Mouse (Mus musculus) lung, adult 18-20 months (tissue): ENCODE data around the gene Gm44965.

Experiments used
- DNase-seq, 2 experiments: peaks; one replicate each; pipeline ENCODE4 v3.0.0; 2022; ENCODE audit warnings: mixed read lengths in 2 of 2

The Gm44965 gene

DNA sequence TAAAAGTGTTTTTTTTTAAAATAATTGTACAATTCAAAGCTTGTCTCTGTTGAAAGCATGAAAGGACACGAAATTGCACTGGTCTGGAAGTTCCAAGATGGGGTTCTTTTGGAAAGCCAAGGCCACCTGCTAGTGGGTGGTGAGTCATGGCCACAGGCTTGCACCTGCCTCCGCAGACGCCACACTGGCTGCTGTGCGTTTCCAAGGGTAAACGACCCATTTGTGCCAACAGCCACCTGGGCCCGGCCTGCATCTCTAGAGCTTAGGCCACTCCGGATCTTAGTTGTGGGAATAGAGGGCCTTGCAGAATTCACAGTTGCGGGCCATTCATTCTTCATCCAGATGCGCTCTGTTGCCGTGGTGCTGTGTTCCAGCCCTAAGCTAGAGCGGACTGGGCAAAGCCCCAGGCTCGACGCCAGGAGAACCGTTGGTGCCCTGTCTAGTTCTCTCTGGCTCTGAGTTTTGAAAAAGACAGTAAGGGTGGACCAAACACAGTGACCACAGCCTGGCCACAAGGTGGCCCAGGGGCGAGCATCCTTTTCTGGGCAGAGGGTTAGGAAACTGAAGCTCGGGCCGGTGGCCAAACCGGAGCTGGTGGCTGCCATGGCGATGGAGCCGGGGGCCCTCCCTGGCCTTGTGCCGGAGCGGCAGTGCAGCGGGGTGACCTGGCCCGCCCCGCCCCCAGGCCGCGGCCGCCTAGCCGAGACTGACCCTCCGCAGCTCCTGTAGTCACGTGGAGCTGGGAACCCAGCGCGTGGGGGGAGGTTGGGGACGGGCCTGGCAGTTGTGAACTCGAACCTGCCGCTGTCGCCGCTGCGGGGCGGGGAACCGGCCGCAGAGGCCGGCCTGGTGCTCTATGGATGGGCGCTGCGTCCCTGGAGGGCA is at the start of gene Gm44965, which contains the start of gene Repin1:
Gene Gm44965, plus strand, starts transcription at position 784 of the 885 bp plus-strand sequence.
Gene Repin1, plus strand, starts transcription at position 726 of the 885 bp plus-strand sequence.
- DNase-seq, result peak; percentile 91 to 93

DNA sequence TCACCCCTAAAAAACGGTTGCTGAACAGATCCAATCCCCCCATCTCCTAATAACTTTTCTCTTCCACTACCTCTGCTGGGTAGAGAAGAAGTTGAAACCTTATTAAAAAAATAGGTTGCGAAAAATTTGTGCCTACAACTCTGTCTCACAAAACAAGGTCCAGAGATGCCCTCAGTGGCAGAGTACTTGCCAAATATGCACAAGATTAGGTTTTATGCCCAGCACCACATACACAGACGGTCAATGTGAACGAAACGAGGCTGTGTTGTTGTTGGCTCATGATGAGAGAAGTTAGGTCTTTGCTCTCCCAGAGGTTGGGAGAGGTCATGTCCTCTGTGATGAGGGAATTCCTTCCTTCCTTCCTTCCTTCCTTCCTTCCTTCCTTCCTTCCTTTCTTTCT is 48.5 kb upstream of the Gm44965 start:
- DNase-seq, result no peak

DNA sequence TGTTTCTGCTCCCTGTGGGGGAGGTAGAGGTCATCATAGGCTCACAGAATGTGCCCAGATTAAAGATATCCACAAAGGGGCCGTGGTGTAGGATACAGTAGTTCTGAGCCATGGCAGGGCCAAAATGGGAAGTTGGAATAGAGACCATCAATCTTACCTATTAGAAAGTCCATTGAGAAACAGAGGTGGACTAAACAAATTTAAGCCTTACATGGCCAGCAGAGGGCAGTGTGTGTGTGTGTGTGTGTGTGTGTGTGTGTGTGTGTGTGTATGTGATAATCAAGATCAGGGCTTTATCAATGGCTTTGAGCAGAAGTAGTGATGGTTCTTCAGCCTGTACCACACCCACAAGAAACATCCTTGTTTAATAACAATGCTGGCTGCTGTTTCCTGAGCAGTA is 47.5 kb upstream of the Gm44965 start:
- peak in 1 of 2 experiments; percentile 48 for DNase-seq

DNA sequence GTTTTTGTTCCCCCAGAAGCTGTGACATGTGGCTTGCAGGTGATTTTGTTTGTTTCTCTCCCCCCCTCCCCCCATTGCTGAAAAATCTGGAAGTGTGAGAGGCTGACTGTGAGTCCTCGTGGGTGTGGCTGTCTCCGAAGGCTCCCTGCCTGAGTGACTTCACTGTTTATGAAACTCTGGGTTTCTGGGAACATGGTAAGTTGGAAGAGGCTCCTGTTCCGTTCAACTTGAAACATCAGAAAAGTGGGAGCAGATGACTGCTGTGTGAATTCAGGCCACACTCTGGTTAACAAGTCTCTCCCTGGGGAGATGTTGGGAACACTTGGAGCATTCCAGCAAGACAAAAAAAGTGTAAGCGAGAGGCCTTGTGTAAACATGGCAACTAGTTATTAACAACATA is 46.9 kb upstream of the Gm44965 start:
- peak; percentile 38 to 69 for DNase-seq

DNA sequence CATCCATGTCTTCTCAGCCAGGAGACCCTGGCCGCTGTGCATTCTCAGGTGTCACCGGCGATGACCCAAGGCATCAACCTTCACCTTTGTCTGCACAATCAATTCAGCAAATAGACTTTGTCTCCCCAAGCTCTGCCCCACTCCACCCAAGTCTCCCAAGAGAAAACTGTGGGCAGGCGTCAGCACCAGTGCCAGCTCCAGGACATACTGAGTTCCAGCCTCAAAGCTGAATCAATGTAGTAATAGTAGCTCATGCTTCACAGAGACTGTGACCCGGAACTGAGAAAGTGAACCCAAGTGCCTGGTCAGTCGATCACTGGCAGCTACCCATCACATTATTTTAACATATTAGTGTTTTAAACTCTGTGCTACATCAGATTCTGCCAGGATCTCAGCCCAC is 45.4 kb upstream of the Gm44965 start:
- no peak for DNase-seq

DNA sequence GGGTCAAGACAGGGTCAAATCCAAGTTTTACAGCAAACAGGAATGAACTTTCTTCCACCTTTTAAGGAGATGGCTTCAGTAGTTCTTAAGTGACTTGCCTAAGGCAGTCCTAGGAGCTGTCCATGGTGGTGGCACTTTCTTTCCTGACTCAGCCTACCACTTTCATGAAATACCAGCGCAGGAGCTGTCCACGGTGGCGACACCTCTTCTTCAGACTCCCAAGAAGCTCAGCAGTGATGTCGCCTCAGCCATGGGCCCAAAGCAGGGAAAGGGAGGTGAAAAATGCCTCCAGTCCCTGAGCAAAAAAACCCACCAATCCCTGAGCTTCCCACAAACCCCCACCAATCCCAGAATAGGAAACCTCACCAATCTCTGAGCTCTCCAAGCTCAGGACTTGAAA is 40.8 kb upstream of the Gm44965 start:
- peak; percentile 27 to 36 for DNase-seq

DNA sequence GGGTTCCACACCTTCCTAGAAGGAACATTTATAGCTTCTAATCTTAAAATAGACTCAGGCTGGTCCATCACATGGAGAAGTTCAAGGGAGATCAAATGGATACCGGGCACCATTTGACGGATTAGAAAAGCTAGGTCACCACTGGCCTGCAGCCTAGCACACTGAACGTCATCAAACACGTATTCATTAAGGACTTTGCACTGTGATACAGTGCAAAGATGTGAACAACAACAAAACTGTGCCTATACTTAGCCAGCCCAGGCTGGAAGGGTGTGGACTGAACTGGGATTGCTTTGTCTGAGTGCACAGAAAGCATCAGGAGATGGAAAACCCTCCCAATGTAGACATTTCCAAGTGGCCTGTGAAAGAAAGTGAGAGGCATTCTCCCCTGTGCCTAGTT is 39.9 kb upstream of the Gm44965 start:
- no peak for DNase-seq

DNA sequence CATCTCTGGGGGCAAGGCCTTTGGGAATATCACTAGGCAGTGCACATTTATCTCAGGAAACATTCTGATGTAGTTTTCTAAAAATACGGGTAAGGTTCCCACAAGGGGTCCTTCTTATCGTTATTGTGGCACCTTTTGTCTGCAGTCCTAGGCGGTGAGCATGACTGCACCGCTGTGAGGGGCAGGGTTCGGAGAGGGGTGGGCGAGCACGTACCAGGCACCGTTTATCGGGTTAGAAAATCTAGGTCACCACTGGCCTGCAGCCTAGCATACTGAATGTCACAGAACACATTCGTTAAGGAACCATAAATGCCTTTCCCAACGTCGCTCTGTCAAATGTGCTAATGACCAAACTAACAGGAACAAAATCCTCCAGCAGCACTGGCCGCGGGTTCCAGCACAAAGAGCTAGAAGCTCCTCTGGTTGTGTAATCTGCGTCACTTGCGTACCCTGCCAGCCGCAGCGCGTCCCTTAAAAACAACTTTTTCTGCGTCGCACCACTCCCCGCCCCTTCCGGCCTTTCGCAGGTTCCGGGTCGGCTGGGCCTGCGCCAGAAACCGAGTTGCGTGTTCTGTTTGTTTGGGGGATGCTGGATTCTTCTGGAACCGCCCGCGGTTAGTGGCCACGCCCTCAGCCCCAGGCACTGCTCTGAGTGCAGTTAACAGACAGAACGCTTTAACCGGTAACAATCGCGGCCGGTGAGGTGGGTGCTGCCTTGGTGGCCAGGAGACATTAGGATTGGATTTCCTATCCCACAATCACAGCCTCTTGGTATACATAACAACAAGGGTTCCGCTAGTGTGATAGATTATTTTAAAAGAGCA is 39.2 kb upstream of the Gm44965 start, which contains the start of gene Lrrc61:
Gene Lrrc61, plus strand, starts transcription at position 517 of the 824 bp plus-strand sequence.
- peak; percentile 98 to 99 for DNase-seq

DNA sequence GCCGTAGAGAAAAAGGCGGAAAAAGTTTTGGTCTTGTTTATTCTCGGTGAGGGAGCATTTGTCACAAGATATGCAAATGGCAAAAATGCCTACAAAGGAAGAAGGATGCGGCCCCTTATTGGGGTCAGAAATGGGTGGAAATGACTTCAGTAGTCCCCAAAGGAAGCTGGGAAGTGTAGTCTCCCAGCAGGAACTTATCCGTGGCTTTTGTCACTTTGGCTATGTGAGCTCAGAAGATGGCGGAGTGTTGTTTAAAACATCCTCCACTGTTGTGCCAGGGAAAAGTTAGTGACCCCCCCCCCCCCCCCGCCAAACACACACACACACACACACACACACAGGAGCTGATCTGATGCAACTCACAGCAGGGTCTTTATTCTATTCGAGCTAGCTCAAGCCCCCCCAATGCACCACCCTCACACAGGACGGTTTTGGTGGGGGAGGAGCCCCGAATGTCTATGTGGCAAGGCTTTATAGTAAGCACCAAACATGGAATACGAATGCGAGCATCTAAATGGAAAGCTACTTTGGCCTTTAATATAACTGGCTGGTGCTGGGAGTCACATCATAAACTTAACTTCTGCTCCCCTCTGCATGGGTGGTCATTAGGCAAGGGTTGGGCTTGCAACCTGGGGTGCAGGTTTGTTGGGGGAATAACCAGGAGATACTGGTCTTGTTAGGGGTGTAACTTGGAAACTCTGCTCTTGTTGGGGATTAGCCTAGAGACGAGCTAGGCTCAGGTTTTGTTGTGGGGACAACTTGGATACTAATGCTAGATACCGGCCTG is 38.4 kb upstream of the Gm44965 start:
- peak; percentile 66 to 83 for DNase-seq

DNA sequence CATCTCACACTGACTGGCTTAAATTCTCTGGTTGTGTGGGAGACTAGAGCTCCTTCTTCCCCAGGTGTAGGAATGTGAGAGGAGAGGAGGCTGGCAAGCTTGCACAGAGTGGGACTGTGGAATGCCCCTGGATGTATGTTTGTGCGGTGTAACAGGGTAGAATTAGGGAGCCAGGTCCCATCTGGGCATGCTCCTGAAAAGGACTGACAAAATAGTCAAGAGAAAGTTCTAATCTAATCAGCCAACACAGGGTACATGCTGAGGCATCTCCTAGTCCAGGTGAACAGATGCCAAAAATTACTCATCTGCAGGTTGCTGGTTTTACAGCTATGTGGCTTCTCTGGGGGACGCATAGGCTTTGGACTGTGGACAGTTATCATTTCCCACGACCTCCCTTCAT is 37.8 kb upstream of the Gm44965 start:
- DNase-seq, result no peak

DNA sequence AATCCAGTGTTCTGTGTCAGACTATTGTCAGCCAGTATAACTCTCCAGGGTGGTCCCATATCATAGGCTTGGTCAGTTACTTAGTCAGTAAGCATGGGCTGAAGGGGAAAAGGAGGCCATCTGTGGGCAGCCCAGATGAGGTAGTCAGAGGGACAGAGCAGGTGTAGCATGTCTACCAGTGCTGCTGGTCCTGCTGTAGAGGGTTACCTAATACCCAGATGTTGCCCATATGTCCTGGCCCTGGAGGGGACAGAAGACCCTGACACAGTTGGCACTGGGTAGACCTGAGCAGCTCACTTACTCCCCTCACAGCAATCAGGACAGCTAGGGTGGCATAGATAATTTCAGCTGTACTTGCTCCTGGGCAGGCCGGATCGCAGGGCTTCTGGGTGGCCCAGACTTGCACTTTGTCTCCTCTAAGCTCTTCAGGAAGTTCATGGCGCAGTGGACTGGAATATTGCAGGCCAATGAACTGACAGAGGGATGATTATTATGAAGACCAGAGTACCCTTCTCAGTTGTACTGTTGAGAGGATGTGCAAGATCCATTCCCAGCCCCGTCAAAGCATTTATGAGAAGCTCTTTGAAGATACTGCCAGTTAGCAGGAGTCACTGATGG is 27.9 kb upstream of the Gm44965 start:
- DNase-seq, result no peak

DNA sequence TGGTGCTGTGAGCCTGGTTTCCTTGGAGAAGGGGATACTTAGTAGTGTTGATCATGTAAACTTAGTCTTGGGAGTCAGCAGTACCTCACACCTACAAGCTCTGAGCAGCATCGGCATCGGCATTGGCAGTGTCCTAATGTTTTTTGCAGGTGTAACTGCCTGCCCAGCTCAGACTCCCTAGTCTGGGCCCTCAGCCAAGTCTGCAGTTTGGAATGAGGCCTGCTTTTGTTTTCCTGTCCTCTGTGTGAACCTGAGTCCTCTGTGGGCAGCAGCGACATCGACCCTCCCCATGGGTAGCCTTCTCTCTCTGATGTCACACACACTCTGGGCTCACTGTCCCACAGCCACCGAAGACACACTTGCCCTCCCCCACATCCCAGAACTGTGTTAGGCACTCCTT is 27.4 kb upstream of the Gm44965 start:
- DNase-seq, result peak; percentile 50 to 53

DNA sequence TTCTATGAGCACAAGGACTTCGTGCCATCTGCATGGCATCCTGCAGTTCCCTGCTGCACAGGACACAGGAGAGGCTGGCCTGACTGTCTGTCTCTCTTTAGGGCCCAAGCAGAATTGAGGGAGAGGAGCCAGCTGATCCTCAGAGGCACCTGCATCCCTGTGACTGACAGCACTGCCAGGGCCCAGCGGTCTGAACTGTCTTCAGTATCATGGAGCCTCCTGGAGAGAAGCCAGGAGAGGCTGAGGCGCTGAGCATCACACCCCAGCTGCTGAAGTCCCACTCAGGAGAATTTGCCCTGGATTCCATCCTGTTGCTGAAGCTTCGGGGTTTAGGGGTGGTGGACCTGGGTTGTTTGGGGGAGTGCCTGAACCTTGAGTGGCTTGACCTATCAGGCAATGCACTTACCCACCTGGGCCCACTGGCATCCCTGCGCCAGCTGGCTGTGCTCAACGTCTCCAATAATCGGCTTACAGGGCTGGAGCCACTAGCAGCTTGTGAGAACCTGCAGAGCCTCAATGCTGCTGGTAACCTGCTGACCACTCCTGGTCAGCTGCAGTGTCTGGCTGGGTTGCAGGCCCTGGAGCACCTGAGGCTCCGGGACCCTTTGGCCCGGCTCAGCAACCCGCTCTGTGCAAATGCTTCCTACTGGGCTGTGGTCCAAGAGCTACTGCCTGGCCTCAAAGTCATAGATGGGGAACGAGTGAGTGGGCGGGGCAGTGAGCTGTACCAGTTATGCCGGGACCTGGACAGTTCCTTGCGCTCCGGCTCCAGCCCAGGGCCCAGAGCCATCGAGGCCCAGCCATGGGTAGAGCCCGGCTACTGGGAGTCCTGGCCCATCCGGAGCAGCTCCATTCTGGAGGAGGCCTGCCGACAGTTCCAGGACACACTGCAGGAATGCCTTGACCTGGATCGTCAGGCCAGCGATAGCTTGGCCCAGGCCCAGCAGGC is 25.4 kb upstream of the Gm44965 start:
- DNase-seq, result peak in 1 of 2 experiments; percentile 30

DNA sequence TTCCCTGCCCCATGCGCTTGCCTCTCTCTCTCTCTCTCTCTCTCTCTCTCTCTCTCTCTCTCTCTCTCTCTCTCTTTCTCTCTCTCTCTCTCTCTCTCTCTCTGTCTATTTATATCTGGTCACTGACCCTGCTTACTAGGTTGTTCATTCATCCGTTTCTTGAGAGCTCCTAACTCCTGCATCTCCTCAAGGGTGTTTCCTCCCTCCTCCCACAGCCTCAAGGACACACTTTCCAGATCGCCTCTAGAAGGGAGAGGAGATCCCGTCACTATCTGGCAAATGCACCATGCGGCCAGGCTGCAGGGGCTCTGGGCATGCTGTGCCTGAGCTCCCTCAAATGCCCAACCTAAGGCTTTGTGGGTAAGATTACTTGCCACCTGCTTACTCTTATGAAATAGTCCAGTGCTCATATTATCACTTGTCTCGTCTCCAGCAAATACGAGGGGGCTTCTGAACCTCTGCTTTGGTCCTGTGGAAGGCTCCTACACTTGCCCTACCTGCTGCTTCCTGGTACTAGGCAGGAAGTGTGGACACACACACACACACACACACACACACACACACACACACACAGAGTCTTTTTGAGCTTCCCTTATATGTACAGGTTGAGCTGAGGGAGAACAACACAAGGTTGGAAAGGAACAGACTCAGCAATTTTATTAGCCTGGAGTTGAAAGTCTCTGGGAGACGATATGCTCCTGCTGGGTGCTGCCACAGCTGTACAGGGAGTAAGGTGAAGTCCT is 24.5 kb upstream of the Gm44965 start:
- DNase-seq, result no peak

DNA sequence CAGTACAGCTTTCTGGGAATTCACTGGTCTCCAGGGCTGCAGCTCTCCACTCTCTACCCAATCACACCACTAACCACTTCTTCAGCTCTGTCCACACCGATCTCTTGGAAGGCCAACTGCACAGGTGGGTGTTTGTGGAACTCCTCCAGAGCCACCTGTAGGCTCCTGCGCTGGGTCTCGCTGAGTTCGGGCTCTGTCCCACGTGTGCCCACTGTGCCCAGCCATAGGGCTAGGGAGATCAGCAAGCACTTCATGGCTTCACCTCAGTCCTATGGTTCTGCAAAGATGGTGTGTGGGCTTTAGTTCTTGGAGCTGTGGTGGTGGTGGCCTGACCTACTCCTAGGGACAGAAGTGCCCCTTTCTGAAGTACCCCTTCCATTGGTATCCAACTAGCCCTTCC is 21.7 kb upstream of the Gm44965 start:
- DNase-seq, result no peak

DNA sequence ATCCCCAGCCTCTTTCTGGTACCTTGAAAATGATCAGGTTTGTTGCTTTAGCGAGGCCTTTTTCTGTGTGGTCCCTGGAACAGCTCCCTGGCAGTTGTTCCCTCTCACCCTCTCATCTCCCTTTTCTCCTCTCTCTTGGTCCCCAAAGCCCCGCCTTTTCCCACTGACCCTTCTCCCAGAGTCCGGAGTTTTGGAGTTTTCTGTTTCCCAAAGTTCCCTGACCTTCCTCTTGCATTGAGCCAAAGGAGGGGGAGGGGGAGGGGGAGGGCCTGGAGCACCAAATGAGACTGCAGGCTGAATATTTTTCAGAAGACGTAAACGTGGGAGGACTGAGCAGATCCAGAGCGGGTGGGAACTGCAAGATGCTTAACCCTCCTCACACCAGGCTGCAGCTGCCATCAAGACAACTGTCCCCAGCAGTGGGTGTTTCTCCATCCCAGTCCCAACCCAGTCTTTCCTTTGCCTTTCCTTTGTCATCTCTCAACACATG is 21.1 kb upstream of the Gm44965 start, which contains the start of gene Rarres2:
Gene Rarres2, minus strand, starts transcription at position 218 of the 490 bp plus-strand sequence.
- DNase-seq, result peak; percentile 59 to 62

DNA sequence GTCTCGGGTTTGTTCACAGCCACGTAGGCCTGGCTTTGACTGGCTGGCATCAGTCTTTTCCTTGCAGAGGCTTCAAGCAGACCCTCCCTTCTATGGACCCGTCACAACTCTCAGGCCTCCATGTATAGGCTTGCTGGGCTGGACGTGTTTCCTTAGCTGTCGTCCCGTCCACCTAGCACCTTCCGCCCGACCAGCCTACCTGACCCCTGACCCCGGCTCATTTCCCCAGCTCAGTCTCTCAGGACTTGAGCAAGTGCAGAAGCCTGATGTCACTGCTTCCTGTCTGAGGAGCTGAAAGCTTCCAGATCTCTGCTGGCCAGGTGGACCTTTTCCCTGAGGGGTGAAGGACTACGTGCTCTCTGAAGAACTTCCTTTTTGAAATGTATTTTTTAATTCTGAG is 20.5 kb upstream of the Gm44965 start:
- DNase-seq, result peak in 1 of 2 experiments; percentile 52

DNA sequence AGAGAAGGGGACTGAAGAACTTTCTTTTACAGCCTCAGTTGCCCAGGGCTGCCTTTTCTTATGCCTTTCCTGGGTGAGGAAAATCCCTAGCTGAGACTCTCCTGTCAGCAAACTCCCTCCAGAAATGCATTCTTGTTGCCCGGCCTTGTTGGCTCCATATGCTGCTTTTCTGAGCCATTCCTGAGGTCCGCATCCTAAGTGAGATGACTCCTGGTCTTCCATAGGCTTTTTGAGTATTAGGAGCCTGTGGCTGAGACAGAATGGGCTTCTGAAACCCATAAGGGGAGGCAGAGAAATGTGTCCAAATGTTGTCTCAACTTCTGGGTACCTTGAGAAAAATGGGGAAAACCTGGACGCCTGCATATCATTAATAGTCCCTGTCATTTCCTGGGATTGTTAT is 19.8 kb upstream of the Gm44965 start:
- DNase-seq, result no peak

DNA sequence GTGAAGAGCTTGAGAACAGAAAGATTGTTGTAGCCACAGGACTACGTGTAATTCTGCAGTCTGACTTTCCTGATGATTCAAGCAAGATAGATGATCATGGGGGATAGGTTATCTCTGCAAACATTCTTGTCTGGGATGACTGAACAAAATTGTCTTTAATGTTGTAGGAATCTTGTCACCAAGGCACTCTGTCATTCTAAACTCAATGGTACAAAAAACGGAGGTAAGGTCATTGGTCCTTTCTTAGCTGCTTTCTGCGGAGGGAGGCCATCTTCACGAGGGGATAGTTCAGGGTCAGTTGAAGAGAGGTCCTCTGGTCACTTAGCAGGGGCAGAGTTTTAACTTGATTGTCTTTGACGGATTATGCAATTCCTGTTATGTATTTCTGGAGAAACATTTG is 15.0 kb upstream of the Gm44965 start:
- no peak for DNase-seq

DNA sequence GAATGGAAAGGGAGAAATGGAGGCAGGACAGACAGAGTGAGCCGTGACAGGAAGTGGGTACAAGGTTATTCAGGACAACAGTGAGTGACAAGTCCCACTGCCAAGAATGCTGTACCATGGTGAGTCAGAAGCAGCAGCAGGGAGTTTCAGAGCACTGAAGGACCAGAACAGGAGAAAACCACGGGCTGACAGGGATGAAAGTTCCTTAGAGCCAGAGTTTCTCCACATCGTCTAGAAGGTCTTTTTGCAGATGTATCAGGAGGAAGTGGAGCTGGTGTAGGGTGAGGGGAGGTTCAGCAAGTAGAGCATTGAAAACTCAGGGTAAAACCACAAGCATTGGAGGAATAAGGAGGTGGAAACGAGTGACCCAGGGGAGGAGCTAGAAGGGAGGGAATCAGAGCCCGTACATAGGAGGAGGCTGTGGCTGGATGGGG is 14.5 kb upstream of the Gm44965 start:
- peak; percentile 38 to 51 for DNase-seq
